Mouse (Mus musculus) heart, embryonic 15.5 days (tissue): ENCODE data around the gene Tpm3. TPM values are rescaled to one million over a fixed set of nuclear protein-coding genes. Genes with fewer than 3 reads are reported as not detected.
A peak's percentile ranks its signal among the peaks of the same experiment; 100 is the strongest.

ENCODE experiments used
- ATAC-seq: fragments of 200-750 bp; cut with Nextera tagmentation; replicated peaks from 2 replicates; pipeline ENCODE4 v1.8.0; 2017; ENCODE audit warnings: low read depth, moderate TSS enrichment; ENCODE audit not compliant: insufficient number of reproducible peaks, insufficient read depth, low FRiP score
- H3K27ac ChIP-seq: fragments of 300-500 bp; sonication (generic); 2 replicates; pipeline ENCODE4 v1.5.1; 2015; ENCODE audit warnings: mild to moderate bottlenecking, inconsistent platforms
- H3K27me3 ChIP-seq: fragments of 300-500 bp; sonication (generic); 2 replicates; pipeline ENCODE4 v1.6.1; 2015; ENCODE audit warnings: inconsistent platforms
- H3K36me3 ChIP-seq: fragments of 300-500 bp; sonication (generic); 2 replicates; pipeline ENCODE4 v1.6.1; 2015; ENCODE audit warnings: mild to moderate bottlenecking, inconsistent platforms
- H3K4me1 ChIP-seq: fragments of 300-500 bp; sonication (generic); replicated peaks from 2 replicates; pipeline ENCODE4 v1.6.1; 2015; ENCODE audit warnings: inconsistent platforms
- H3K4me2 ChIP-seq: fragments of 300-500 bp; sonication (generic); 2 replicates; pipeline ENCODE4 v1.6.1; 2015; ENCODE audit warnings: inconsistent platforms, mild to moderate bottlenecking, moderate library complexity
- H3K4me3 ChIP-seq: fragments of 300-500 bp; sonication (generic); 2 replicates; pipeline ENCODE4 v1.5.1; 2015; ENCODE audit warnings: mild to moderate bottlenecking, inconsistent platforms
- H3K9ac ChIP-seq: fragments of 300-500 bp; sonication (generic); 2 replicates; pipeline ENCODE4 v1.6.1; 2015; ENCODE audit warnings: mild to moderate bottlenecking, inconsistent platforms
- H3K9me3 ChIP-seq: fragments of 300-500 bp; sonication (generic); replicated peaks from 2 replicates; pipeline ENCODE4 v1.6.1; 2016; ENCODE audit warnings: inconsistent platforms
- WGBS: fragments of 180-500 bp; shearing (Covaris S2); methylation state at CpG from one replicate; pipeline ENCODE4 v1.1.7; 2015; ENCODE audit warnings: mixed read lengths; 5-methylcytosine and 5-hydroxymethylcytosine counted together
- polyA plus RNA-seq: library from polyadenylated mRNA; unstranded; fragments of >200 nt; fragmentation: Nextera tagmentation; extraction: Ambion mirVana; gene quantifications from 2 replicates; pipeline ENCODE4 v1.2.1, GENCODE M21; 2015

The Tpm3 gene
- polyA plus RNA-seq = 239 and 307 TPM in 2 replicates

DNA sequence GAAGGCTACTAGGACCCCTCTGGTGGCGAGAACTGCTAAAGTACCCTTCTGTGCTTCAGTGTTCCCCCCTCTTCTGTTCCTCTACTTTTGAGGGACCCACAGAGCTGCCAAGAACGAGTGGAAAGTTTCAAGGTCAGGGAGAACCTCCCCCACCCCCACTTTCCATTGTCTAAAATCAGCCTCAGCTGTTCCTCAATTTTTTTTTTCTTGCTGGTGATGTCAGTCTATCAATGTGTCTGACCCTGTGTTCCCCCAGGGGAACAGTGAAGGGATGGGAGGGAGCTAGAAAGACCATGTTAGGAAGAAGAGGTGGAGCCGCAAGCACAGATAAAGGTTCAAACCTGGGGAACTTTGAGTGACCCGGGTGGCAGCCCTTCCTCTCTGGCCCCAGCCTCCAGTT is at the start of gene Tpm3:
Tpm3 (plus strand) TSS at position 356 of the 400 bp plus-strand sequence.
- H3K4me2 ChIP-seq = no peak within 1 kb of the TSS
- peaks cover 9% of the 10 kb centered on the region for H3K4me1 ChIP-seq
- H3K27ac ChIP-seq = no peak within 1 kb of the TSS
- H3K4me3 ChIP-seq = no peak within 1 kb of the TSS
- no peak within 1 kb of the TSS for H3K9ac ChIP-seq
- no peak for ATAC-seq
- no peaks in the 10 kb centered on the region for H3K36me3 ChIP-seq
- H3K9me3 ChIP-seq = no peaks in the 10 kb centered on the region
- H3K27me3 ChIP-seq = no peaks in the 10 kb centered on the region
- WGBS = 50% methylated on average over 4 of the region's 4 CpGs

DNA sequence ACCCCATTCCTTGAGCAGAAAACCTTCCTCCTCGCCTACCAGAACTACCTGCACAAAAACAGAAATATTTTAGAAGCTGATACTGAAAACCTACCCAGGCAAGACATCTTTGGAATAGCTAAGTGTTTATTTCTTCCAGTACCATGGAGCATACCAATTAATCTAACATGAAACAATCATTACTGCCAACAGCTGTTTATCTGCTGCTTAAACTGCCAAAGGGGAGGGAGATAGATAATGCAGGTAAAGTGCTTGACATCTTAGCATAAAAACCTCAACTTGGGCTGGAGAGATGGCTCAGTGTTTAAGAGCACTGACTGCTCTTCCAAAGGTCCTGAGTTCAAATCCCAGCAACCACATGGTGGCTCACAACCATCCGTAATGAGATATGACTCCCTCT is 37.8 kb upstream of the Tpm3 start:
- no peak overlapping the region for H3K4me3 ChIP-seq
- H3K36me3 ChIP-seq = peaks cover 86% of the 10 kb centered on the region
- H3K9ac ChIP-seq = no peak overlapping the region
- no peaks in the 10 kb centered on the region for H3K27me3 ChIP-seq
- no peaks in the 10 kb centered on the region for H3K9me3 ChIP-seq
- H3K4me1 ChIP-seq = no peaks in the 10 kb centered on the region
- H3K4me2 ChIP-seq = no peak overlapping the region
- WGBS = 85% methylated on average over 2 of the region's 2 CpGs
- H3K27ac ChIP-seq = no peak overlapping the region
- no peak for ATAC-seq

DNA sequence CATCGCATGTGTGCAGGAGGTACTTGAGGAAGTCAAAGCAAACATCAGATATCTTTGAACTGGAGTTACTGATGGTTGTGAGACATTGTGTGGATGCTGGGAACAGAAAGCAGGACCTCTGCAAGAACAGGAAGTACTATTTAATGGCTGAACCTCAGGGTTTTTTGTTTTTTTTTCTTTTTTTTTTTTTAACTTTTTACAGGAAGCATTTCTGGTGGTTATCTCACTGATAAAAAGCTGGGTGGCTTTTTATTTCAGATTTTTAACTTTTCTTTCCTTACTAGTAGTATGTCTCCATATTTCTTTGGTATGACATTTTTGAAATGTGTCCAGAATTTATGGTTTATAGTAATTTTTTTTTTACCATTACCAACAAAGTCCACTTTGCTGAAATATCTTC is 36.2 kb upstream of the Tpm3 start:
- Histone ChIP-seq H3K27ac (no peak overlapping the region), H3K9me3 (no peaks in the 10 kb centered on the region), H3K36me3 (peaks cover 82% of the 10 kb centered on the region), H3K27me3 (no peaks in the 10 kb centered on the region), H3K9ac (no peak overlapping the region), H3K4me1 (no peaks in the 10 kb centered on the region), H3K4me3 (no peak overlapping the region), H3K4me2 (no peak overlapping the region)
- no peak for ATAC-seq
- 83% methylated on average over 1 of the region's 1 CpGs for WGBS

DNA sequence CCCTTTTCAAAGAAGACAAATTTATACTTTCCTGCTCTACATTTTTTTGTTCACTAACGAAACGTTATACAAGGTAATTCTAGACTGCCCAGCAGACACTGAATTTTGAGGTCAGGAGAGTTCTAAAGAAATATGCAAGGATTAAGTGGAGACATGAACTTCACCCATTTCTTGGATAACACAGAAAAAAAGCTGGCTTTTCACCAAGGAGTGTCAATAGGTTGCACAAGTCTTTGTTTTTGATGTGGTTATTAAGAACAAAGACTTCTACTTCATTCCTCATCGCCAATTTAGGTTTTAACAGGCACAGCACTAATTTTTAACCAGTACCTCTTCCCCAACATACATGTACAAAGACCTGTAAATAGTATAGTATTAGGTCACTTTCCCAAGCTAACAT is 22.8 kb upstream of the Tpm3 start:
- Histone ChIP-seq H3K36me3 (peaks cover 23% of the 10 kb centered on the region), H3K27ac (no peak overlapping the region), H3K4me1 (peaks cover 22% of the 10 kb centered on the region), H3K9ac (no peak overlapping the region), H3K4me2 (no peak overlapping the region), H3K9me3 (no peaks in the 10 kb centered on the region), H3K27me3 (no peaks in the 10 kb centered on the region), H3K4me3 (no peak overlapping the region)
- WGBS = 64% methylated on average over 3 of the region's 3 CpGs
- no peak for ATAC-seq

DNA sequence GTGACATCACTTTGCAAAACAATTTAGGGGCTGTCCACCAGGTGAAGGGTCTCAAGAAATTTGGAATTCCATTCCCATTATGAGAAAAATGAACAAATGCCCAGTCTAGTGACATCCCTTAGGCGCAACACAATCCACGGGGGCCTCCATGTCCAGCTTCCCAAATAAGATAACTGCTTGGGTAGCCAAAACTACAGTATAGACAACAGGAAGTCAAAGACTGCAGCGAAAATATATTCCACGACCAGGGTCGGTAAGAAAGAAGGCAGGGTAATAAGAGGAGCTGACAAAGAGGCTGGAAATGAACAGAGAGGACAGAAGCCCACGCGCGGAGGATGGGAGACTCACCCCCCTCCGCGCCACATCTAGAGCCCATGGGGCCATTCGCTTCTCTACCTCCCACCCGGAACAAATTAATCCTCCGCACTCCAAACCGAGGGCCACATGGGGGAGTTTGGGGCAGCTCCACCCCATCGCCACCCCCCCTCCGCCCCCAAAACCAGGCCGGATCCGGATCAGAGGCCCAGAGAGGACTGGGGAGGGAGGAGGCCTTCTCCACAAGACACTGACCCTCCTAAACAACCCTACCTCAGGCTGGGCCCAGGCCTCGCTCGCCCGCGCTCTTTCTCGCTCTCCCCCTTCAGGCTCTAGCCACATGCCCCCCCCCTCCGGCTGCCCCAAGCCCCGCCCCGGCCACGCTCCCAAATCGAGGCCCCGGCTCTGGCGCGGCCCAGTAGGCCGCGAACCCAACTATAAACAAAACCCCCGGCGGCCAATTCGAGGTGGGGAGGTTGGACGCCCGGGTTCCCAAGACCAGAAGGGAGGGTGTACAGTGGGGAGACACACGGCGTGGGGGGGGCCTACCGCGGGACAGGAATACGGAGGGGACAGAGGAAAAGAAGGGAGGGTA is 20.8 kb upstream of the Tpm3 start, which contains the start of gene 4933434E20Rik:
4933434E20Rik (plus strand) TSS at position 196 of the 910 bp plus-strand sequence.
- WGBS = under 1% methylated on average over 41 of the region's 43 CpGs

DNA sequence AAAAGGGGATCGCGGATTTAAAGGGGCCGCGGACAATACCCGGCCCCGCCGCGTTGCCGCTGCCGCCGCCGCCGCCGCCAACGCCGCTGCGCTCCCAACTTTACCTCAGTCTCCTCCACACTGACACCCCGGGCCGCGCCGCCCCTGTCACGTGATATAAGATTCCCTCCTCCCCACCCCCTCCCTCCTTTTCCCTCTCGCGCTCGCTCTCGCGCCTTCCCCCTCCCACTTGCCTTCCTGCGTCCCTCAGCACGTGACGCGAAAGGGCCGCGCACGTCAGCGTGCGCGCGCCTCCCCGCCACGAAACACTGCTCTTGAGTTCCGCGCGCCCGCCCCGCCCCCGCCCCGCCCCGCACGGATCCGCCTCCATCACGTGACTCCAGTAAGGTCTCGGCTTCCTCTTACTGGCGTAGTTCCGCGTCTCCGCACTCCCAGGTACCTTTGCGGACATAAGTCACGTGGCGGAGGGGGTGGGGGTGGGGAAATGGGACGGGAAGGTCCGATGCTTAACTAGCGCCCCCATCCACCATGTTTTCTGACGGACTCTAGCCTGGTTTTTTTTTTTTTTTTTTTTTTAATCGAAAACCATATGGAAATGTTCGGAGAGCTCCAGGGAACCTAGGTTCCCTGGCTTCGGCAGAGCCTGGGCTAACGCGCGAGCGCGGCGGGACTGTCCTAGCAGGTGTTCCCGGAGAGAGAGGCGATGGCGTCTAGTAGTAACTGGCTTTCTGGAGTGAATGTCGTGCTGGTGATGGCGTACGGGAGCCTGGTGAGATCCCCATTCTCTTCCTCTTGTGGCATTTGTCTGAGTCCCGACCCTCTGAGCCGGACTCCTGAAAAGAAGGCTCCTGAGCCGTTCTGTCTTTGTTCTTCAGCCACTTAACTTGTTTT is 19.9 kb upstream of the Tpm3 start, which contains the start of gene Ubap2l:
Ubap2l (minus strand) TSS at position 278 of the 891 bp plus-strand sequence.
- peak within 1 kb of the TSS; percentile 80 for H3K4me2 ChIP-seq
- peaks cover 28% of the 10 kb centered on the region for H3K4me1 ChIP-seq
- no peaks in the 10 kb centered on the region for H3K27me3 ChIP-seq
- H3K9ac ChIP-seq = peak within 1 kb of the TSS; percentile 99
- H3K36me3 ChIP-seq = peaks cover 27% of the 10 kb centered on the region
- under 1% methylated on average over 73 of the region's 81 CpGs for WGBS
- peak within 1 kb of the TSS; percentile 97 for H3K4me3 ChIP-seq
- H3K9me3 ChIP-seq = no peaks in the 10 kb centered on the region
- H3K27ac ChIP-seq = peak within 1 kb of the TSS; percentile 97
- ATAC-seq = peak; percentile 92

More for the DNA sequence above, 20.8 kb upstream of the Tpm3 start, which contains the start of gene 4933434E20Rik:
- Histone ChIP-seq H3K4me3 (peak within 1 kb of the TSS; percentile 97), H3K4me1 (peaks cover 28% of the 10 kb centered on the region), H3K4me2 (peak within 1 kb of the TSS; percentile 80), H3K9me3 (no peaks in the 10 kb centered on the region), H3K9ac (peak within 1 kb of the TSS; percentile 99), H3K36me3 (peaks cover 27% of the 10 kb centered on the region), H3K27me3 (no peaks in the 10 kb centered on the region), H3K27ac (peak within 1 kb of the TSS; percentile 97)
- peak; percentile 56 for ATAC-seq

DNA sequence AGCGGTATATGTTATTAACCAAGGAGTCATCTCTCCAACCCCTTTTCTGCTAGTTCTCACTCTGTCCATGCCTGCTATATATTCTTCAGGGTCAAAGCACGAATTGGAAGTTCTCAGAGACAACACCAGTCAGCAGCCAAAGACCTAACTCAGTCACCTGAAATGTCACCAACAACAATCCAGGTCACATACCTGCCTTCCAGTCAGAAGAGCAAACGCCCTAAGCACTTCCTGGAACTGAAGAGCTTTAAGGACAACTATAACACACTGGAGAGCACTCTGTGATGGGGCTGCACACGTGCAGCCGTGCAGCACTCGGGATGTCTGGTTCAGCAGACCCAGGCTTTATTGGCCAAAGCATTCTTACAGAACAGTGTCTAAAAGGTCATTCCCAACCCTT is 10.9 kb upstream of the Tpm3 start:
- Histone ChIP-seq H3K9me3 (no peaks in the 10 kb centered on the region), H3K27me3 (no peaks in the 10 kb centered on the region), H3K4me1 (no peaks in the 10 kb centered on the region), H3K4me2 (no peak overlapping the region), H3K9ac (no peak overlapping the region), H3K36me3 (peaks cover 60% of the 10 kb centered on the region), H3K4me3 (no peak overlapping the region), H3K27ac (no peak overlapping the region)
- ATAC-seq = no peak
- WGBS = 88% methylated on average over 6 of the region's 6 CpGs

DNA sequence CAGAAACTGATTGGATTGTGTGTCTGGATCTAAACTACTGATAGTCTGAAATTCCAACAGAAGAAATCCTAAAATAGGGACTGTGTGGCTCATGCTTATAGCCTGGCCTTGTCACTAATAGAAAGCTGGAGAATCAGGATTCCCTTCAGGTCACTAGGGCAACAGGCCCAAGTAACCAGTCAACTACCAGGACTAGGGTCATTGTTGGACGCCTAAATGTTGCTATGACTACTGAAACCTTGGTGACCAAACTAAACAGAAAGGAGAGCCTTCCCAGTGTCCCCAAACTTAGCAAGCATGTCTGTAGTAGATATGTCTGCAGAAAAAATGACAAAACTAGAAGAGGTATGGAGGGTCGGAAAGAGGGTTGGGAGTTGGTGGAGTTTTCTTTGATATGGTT is 9.9 kb upstream of the Tpm3 start:
- whole genome bisulfite sequencing = 52% methylated on average over 2 of the region's 2 CpGs
- no peak for ATAC-seq

DNA sequence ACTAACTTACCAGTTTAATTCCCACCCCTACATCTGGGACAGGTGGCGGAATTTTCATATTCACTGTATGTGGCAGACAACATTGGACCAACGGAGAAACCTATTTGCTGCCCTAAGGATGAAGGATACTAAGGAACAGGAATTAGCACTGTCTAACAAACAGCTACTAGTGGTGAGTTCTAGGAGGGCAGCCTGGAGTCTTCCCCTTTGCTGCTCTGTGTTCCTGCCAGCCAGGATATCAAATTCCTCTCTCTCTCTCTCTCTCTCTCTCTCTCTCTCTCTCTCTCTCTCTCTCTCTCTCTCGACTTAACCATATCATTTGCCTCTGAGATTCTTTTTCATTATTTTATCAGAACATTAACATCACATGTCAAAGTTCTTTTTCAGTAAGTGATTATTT is 8.1 kb upstream of the Tpm3 start:
- Histone ChIP-seq H3K4me3 (no peak overlapping the region), H3K4me1 (no peaks in the 10 kb centered on the region), H3K27me3 (no peaks in the 10 kb centered on the region), H3K36me3 (peaks cover 39% of the 10 kb centered on the region), H3K27ac (no peak overlapping the region), H3K4me2 (no peak overlapping the region), H3K9me3 (no peaks in the 10 kb centered on the region), H3K9ac (no peak overlapping the region)
- ATAC-seq = no peak
- 66% methylated on average over 3 of the region's 3 CpGs for WGBS

More for the DNA sequence above, 9.9 kb upstream of the Tpm3 start:
- Histone ChIP-seq H3K4me3 (no peak overlapping the region), H3K4me1 (no peaks in the 10 kb centered on the region), H3K27ac (no peak overlapping the region), H3K9me3 (no peaks in the 10 kb centered on the region), H3K4me2 (no peak overlapping the region), H3K9ac (no peak overlapping the region), H3K27me3 (no peaks in the 10 kb centered on the region), H3K36me3 (peaks cover 50% of the 10 kb centered on the region)

DNA sequence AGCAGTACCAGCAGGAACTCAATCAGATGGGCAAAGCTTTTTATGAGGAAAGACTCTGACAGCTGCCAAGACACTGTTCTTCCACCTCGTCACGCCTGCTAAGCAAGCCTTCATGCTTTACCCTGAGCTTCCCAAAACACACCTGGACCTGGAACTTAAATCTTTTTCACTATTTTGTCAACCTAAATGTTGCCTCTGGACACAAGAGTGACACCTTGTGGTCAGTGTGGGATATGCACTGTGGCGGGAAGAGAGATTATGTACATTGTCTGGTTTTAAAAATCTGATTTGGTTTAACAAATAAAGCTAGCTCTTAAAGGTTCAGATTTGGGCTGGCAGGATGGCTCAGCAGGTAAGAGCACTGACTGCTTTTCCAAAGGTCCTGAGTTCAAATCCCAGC is 6.9 kb upstream of the Tpm3 start:
- no peak overlapping the region for H3K9ac ChIP-seq
- H3K27ac ChIP-seq = no peak overlapping the region
- H3K36me3 ChIP-seq = peaks cover 31% of the 10 kb centered on the region
- no peak overlapping the region for H3K4me3 ChIP-seq
- WGBS = 53% methylated on average over 3 of the region's 3 CpGs
- ATAC-seq = no peak
- H3K4me1 ChIP-seq = no peaks in the 10 kb centered on the region
- H3K4me2 ChIP-seq = no peak overlapping the region
- no peaks in the 10 kb centered on the region for H3K27me3 ChIP-seq
- no peaks in the 10 kb centered on the region for H3K9me3 ChIP-seq

DNA sequence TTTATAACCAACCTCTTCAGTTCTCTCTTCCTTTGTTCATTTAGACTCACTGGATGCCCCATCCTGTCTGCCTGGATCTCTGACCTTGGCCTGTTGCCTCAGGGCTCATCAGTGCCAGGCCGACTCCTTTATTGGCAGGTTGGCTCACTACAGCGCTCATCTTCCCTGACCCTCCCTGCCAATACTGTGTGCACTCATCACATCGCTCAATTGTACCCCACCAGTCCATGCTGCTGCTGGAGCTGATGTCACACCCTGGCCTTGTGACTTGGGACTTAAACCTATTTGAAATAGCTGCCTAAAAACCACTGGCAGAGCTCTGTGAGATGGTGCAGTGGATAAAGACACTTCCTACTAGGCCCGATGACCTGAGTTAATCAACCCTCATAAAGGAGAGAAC is 4.6 kb upstream of the Tpm3 start:
- H3K4me3 ChIP-seq = no peak overlapping the region
- 0 out of 2 replicates have a peak, but pooled peaks cover 3% of the 10 kb centered on the region for H3K4me1 ChIP-seq
- 85% methylated on average over 4 of the region's 4 CpGs for whole genome bisulfite sequencing
- H3K27me3 ChIP-seq = no peaks in the 10 kb centered on the region
- no peak overlapping the region for H3K27ac ChIP-seq
- peaks cover 8% of the 10 kb centered on the region for H3K36me3 ChIP-seq
- ATAC-seq = no peak
- no peaks in the 10 kb centered on the region for H3K9me3 ChIP-seq
- no peak overlapping the region for H3K4me2 ChIP-seq
- H3K9ac ChIP-seq = no peak overlapping the region
